Mouse (Mus musculus) liver, embryonic 12.5 days (tissue): ENCODE measurements at regions not wholly inside any gene's neighbourhood (a gene's known extent, or its start where the extent isn't known, plus 50 kb on each side); places are given as distances from the start of the nearest gene placed in this dataset.
A peak's percentile ranks its signal among the peaks of the same experiment; 100 is the strongest.

ENCODE experiments used
- ATAC-seq: fragments of 200-750 bp; cut with Nextera tagmentation; 2 replicates; pipeline ENCODE4 v1.8.0; 2017; ENCODE audit warnings: moderate number of reproducible peaks, mild to moderate bottlenecking, moderate library complexity
- H3K27ac ChIP-seq: fragments of 300-500 bp; sonication (generic); 2 replicates; pipeline ENCODE4 v1.5.1; 2016; ENCODE audit warnings: mild to moderate bottlenecking
- H3K27me3 ChIP-seq: fragments of 300-500 bp; sonication (generic); replicated peaks from 2 replicates; pipeline ENCODE4 v1.6.1; 2016; ENCODE audit warnings: mild to moderate bottlenecking, moderate library complexity
- H3K36me3 ChIP-seq: fragments of 300-500 bp; sonication (generic); 2 replicates; pipeline ENCODE4 v1.6.1; 2016; ENCODE audit warnings: mild to moderate bottlenecking, moderate library complexity
- H3K4me1 ChIP-seq: fragments of 300-500 bp; sonication (generic); 2 replicates; pipeline ENCODE4 v1.6.1; 2016
- H3K4me2 ChIP-seq: fragments of 300-500 bp; sonication (generic); 2 replicates; pipeline ENCODE4 v1.6.1; 2016; ENCODE audit warnings: mild to moderate bottlenecking, moderate library complexity
- H3K4me3 ChIP-seq: fragments of 300-500 bp; sonication (generic); 2 replicates; pipeline ENCODE4 v1.5.1; 2016; ENCODE audit warnings: mild to moderate bottlenecking, moderate library complexity
- H3K9ac ChIP-seq: fragments of 300-500 bp; sonication (generic); 2 replicates; pipeline ENCODE4 v1.6.1; 2016; ENCODE audit warnings: mild to moderate bottlenecking, moderate library complexity
- H3K9me3 ChIP-seq: fragments of 300-500 bp; sonication (generic); replicated peaks from 2 replicates; pipeline ENCODE4 v1.6.1; 2016; ENCODE audit warnings: mild to moderate bottlenecking, moderate library complexity
- WGBS: fragments of 180-500 bp; shearing (Covaris S2); methylation state at CpG from one replicate; pipeline ENCODE4 v1.1.7; 2016; ENCODE audit not compliant: insufficient replicate concordance; 5-methylcytosine and 5-hydroxymethylcytosine counted together

DNA sequence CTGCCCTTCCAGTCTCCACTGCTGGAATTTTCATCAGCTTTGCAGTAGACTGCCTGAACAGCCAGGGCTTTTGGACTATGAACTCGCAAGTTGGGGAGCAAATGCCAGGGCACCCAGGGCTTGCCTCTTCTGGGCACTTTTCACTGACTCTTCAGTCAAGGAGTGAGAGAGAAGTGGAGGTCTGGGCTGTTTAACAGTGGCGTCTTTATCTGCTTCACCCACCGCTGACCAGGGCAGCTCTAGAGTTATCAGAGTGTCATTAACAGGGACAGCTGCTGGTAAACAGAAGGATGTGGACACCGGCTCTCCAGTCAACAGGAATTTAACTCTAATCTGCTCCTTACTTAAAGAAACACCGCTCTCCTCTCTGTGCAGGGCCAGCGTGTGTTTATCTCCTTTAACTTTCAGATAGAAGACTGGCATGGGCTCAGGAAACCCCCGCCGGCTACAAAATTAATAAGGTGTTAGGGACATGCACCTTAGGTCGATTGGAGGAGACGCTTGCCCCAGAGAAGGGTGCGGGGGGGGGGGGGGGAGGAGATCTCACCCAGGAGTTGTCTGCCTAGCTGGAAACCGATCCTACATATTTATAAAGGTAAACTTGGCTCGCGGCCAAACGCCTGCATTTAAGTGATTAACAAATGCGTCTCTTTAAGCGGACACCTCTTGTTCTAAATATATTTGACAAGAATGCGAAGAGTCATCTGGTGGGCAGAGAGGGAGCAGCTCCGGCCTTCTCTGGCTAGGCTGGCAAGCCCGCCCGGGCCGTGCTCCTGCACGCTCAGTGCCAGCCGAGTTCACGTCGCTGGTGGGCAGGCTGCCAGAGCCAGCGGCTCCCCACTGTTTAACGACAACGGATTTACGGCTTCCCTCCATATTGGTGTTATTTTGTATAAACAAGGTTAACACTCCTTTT is 258.4 kb upstream of the Nr2f2 start:
- H3K27ac ChIP-seq, result peak overlapping the region; percentile 54

DNA sequence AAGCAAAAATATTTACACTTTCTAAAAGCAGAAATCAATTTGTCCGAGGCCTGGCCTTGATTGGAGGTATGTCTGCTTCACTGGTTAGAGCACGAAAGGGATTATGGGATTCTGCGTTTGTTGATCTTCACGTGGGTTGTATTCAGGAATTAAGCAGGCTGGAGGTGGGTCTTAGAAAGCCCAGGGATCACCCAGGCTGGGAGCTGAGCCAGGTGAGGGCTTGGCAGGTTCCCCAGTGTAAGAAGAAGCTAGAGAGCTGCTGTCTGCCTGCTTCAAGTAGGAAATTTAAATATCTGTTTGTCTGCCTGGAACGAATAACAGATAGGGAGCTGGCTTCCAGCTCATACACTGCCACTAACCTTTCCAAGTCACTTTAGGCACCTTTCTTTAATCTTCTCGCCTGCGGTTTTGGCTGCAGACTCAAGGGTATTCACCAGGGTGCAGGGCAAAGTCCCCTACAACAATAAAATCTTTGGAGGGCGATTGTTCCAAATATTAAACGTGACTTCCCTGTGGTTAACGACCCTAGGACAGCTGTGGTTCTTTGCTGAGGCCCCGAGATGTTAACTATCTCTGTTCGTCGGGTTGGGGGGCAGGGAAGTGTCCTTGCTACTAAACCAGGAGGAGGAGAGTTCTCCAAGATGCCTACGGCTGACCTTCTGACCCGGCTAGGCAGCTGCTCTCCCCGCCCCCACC is 257.6 kb upstream of the Nr2f2 start:
- no peaks in the 10 kb centered on the region for H3K36me3 ChIP-seq
- peak overlapping the region; percentile 58 for H3K4me2 ChIP-seq
- no peaks in the 10 kb centered on the region for H3K9me3 ChIP-seq
- ATAC-seq, result peak; percentile 15; the same call in 1 of the 2 replicates
- WGBS, result 7% methylated on average over 16 of the region's 16 CpGs
- H3K4me3 ChIP-seq, result 0 out of 2 replicates have a peak overlapping the region, but pooled peaks have one; percentile 23
- peak overlapping the region; percentile 54 for H3K27ac ChIP-seq
- H3K27me3 ChIP-seq, result peaks cover 25% of the 10 kb centered on the region
- peaks cover 22% of the 10 kb centered on the region for H3K4me1 ChIP-seq
- no peak overlapping the region for H3K9ac ChIP-seq

More for the DNA sequence above, 258.4 kb upstream of the Nr2f2 start:
- H3K9ac ChIP-seq, result no peak overlapping the region
- no peaks in the 10 kb centered on the region for H3K36me3 ChIP-seq
- peaks cover 22% of the 10 kb centered on the region for H3K4me1 ChIP-seq
- peak overlapping the region; percentile 23 for H3K4me3 ChIP-seq
- ATAC-seq, result peak; percentile 57; the same call in 1 of the 2 replicates
- peak overlapping the region; percentile 58 for H3K4me2 ChIP-seq
- H3K27me3 ChIP-seq, result peaks cover 25% of the 10 kb centered on the region
- 6% methylated on average over 30 of the region's 30 CpGs for WGBS
- H3K9me3 ChIP-seq, result no peaks in the 10 kb centered on the region

DNA sequence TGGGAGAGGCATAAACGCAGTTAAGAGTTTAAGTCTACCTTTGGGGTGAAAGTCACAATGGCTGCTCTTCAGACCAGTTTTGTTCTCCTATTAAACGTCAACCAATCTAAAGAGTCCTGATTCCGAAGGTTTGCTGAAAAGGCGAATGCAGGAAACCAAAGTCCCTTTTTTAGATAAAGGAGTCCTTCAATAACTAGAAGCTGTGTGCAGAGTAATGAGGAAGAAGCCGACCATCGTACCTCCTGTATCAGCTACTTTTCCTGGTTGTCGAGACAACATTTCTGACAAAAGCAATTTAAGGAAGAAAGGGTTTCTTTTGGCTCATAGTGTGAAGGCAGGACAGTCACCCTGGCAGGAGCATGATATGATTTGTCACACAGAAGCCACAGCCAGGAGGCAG is 252.9 kb upstream of the Nr2f2 start:
- ATAC-seq, result no peak
- Histone ChIP-seq H3K36me3 (no peaks in the 10 kb centered on the region), H3K27me3 (peaks cover 6% of the 10 kb centered on the region; the same call in 1 of the 2 replicates), H3K4me2 (no peak overlapping the region), H3K27ac (no peak overlapping the region), H3K9ac (no peak overlapping the region), H3K9me3 (no peaks in the 10 kb centered on the region), H3K4me1 (peaks cover 6% of the 10 kb centered on the region; the same call in 1 of the 2 replicates), H3K4me3 (no peak overlapping the region)
- WGBS, result 55% methylated on average over 7 of the region's 7 CpGs

DNA sequence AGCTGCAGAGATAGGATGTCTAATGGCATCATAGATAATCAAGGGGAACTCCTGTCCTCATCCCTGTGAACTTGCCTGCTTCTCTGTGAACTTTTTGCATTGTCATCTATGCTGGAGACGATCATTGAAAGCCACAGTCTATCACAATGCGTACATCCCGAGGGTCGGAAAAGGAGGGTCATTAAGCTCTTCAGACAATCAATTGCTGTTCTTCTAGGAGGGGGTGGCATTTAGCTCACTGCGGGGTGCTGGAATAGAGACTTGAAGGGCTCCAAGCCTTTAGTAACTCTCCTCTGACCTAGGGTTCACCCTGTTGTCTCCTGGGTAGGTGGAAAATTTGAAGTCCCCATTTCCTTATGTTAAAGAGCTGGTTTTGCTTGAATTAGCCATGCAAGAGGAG is 251.7 kb upstream of the Nr2f2 start:
- H3K9ac ChIP-seq, result no peak overlapping the region
- no peak for ATAC-seq
- no peaks in the 10 kb centered on the region for H3K27me3 ChIP-seq
- H3K4me2 ChIP-seq, result no peak overlapping the region
- H3K4me3 ChIP-seq, result no peak overlapping the region
- H3K36me3 ChIP-seq, result no peaks in the 10 kb centered on the region
- WGBS, result 56% methylated on average over 5 of the region's 5 CpGs
- no peak overlapping the region for H3K27ac ChIP-seq
- H3K4me1 ChIP-seq, result no peaks in the 10 kb centered on the region
- H3K9me3 ChIP-seq, result no peaks in the 10 kb centered on the region

DNA sequence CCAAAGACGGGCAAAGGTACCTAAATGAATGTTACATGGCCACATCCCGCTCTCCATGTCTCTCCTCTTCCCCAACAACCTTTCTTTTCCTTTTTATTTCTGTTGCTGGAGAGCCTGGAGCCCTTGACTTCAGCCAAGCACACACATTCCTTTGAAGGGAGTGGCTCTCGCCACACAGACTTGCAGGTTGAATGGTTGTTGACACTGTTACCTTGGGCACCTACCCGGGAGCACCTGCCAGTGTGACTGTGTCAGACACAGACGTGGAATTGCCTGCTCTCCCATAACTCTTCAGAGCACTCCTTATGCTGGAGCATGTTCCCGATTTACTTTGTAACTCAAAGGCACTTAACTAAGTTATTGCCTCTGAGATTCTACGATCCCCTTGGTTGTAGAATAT is 240.0 kb upstream of the Nr2f2 start:
- Histone ChIP-seq H3K27me3 (no peaks in the 10 kb centered on the region), H3K36me3 (no peaks in the 10 kb centered on the region), H3K4me3 (no peak overlapping the region), H3K9me3 (no peaks in the 10 kb centered on the region), H3K4me1 (no peaks in the 10 kb centered on the region), H3K27ac (no peak overlapping the region), H3K4me2 (no peak overlapping the region), H3K9ac (no peak overlapping the region)
- WGBS, result 79% methylated on average over 7 of the region's 7 CpGs
- no peak for ATAC-seq

DNA sequence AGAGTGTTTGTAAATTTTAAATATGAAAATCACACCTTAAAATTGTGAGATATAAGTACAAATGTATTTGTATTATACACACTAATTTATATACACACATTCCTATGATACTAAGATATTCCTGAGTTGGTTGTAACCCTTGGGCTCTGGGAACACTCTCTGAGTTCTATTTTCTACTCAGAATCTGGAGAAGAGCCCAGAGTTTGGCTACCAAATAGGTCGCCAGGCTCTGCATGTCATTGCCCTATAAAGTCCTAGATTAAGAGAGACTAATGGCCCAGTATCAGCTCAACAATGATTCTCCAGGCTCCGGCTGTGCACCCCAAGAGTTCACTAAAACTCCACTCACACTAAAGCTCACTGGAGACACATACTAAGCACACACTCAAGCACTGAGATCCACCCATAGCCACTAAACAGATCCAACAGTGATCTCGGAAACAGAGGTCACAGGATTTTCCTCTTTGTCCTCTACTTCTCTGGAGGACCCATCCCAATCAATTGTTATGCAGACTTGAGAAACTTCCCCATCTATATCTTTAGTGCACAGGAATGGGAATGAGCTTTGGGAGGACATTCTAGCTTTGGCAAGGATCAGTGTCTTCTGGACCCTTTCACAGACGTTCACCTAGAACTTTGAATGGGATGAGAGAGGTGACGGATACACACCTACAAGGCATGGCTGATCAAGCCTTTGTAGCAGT is 238.1 kb upstream of the Nr2f2 start:
- no peak overlapping the region for H3K9ac ChIP-seq
- no peak for ATAC-seq
- whole genome bisulfite sequencing, result 63% methylated on average over 5 of the region's 5 CpGs

DNA sequence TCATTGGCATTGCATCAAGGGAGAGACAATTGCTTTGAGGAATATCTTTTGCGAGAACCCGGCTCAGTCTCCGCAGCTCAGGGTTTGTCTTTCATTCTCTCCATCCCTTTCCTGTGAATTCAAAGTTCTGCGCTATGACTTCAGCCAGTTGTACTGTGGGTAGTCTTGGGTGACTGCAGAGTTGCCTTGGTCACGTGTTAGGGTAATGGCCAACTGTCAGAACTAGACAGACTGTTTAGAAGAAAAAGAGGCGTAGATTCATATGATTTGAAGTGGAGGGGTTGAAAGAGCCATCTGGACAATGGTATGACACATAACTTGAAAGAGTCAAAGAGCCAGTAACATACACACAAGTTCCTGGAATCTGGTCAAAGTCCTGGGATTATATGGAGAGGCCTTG is 226.5 kb upstream of the Nr2f2 start:
- ATAC-seq, result no peak
- no peaks in the 10 kb centered on the region for H3K27me3 ChIP-seq
- no peaks in the 10 kb centered on the region for H3K36me3 ChIP-seq
- no peak overlapping the region for H3K4me2 ChIP-seq
- H3K27ac ChIP-seq, result no peak overlapping the region
- 75% methylated on average over 6 of the region's 6 CpGs for WGBS
- H3K9me3 ChIP-seq, result no peaks in the 10 kb centered on the region
- H3K4me3 ChIP-seq, result no peak overlapping the region
- no peak overlapping the region for H3K9ac ChIP-seq
- H3K4me1 ChIP-seq, result no peaks in the 10 kb centered on the region

More for the DNA sequence above, 238.1 kb upstream of the Nr2f2 start:
- Histone ChIP-seq H3K36me3 (no peaks in the 10 kb centered on the region), H3K27me3 (no peaks in the 10 kb centered on the region), H3K4me3 (no peak overlapping the region), H3K4me2 (no peak overlapping the region), H3K4me1 (no peaks in the 10 kb centered on the region), H3K9me3 (no peaks in the 10 kb centered on the region), H3K27ac (no peak overlapping the region)

DNA sequence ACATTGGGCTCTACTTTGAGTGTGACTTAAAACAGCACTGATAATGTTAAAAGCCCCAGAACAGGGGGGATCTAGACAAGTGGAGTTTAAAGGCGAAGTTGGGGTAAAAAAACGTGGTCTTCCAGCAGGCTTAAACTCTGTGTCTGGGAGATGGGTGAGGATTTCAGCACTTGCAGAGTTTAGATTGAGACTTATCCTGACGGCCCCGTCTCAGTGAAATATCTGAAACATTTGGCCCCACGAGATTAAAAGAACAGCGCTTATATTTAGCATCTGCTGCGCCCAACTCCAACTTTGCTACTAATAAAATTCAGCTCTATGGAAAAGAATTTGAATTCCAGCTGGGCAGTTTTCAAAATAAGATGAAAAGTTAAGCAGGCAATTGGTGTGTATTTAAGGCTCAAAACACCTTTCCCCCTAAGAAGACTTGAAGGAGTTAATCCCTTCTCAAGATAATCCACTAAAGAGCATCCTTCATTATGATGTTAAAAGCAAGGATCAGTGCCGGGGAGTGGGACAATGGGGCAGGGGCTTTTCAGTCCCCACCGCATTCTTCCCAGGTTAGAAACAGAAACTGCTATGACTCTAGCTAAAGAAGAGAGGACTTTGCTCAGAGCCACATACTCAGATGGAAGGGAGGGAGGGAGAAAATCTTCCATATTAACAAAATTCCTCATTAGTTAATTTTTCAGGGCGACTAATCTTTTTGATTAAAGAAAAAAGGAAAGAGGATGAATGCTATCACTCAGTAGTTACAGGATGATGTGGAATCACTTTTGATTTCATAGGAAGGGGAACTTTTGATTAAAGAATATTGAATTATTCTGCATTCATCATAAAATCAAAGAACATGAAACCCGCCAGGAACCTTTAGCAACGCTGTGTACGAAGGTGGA is 225.1 kb upstream of the Nr2f2 start:
- Histone ChIP-seq H3K4me2 (no peak overlapping the region), H3K27ac (no peak overlapping the region), H3K9me3 (no peaks in the 10 kb centered on the region), H3K36me3 (no peaks in the 10 kb centered on the region), H3K27me3 (no peaks in the 10 kb centered on the region), H3K9ac (no peak overlapping the region), H3K4me3 (no peak overlapping the region), H3K4me1 (no peaks in the 10 kb centered on the region)
- no peak for ATAC-seq
- WGBS, result 35% methylated on average over 13 of the region's 13 CpGs

DNA sequence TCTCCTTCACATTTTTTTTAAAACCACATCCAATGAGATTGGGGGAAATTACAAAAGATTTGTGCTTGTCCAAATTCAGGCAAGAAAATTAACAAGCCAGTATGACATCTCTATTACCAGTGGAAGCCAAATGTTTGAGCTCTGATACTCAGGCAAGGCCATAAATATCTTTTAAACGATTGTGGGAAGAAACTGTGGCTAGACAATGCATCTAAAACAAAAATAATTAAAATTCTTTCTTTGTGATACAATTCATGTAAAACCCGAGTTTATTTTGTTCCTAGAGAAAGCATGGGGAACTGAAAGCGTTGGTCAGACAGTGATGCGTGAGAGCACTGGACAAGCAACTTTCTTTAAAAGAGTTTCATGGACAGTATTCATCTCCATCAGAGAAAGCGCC is 223.2 kb upstream of the Nr2f2 start:
- Histone ChIP-seq H3K9me3 (no peaks in the 10 kb centered on the region), H3K36me3 (no peaks in the 10 kb centered on the region), H3K9ac (no peak overlapping the region), H3K4me1 (no peaks in the 10 kb centered on the region), H3K27ac (no peak overlapping the region), H3K27me3 (no peaks in the 10 kb centered on the region), H3K4me2 (no peak overlapping the region), H3K4me3 (no peak overlapping the region)
- WGBS, result 52% methylated on average over 5 of the region's 5 CpGs
- ATAC-seq, result no peak

DNA sequence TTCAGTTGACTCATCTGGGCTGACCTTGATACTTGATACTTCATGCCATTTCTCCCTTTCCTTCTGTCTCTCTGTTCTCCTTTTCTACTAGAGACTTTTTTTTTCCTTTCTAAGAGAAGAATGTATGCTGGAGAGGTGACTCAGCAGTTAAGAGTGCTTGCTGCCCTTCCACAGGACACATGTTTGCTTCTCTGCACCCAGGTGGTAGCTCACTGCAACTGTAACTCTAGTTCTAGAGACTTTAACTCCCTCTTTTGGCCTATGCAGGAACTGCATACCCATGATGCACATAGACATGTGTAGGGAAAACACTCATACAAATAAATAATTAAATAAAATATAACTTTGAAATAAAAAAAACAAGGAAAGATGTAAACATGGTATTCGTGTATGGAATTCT is 221.5 kb upstream of the Nr2f2 start:
- Histone ChIP-seq H3K9ac (no peak overlapping the region), H3K27me3 (no peaks in the 10 kb centered on the region), H3K4me3 (no peak overlapping the region), H3K27ac (no peak overlapping the region), H3K4me1 (no peaks in the 10 kb centered on the region), H3K36me3 (no peaks in the 10 kb centered on the region), H3K4me2 (no peak overlapping the region), H3K9me3 (no peaks in the 10 kb centered on the region)
- 66% methylated on average over 1 of the region's 1 CpGs for WGBS
- ATAC-seq, result no peak

DNA sequence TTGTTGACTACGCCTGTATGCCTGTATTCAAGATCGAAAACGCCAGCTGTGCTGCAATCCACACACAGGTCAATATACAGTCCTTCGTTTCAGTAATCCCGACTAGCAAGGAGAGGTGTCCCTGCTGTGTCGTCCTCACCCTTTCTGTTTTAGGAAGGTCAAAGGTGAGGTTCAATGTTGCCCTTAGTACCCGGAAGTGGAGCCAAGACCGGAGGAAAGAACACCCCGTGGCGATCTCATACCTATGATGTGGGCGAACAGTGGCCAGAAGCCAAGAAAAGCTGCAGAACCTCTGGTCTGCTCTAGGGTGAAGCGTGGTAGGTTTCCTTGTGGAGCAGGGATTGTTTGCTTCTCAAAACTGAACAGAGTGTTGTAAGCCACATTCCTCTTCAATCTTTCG is 217.9 kb upstream of the Nr2f2 start:
- Histone ChIP-seq H3K27ac (no peak overlapping the region), H3K4me3 (no peak overlapping the region), H3K4me1 (no peaks in the 10 kb centered on the region), H3K27me3 (no peaks in the 10 kb centered on the region), H3K4me2 (no peak overlapping the region), H3K36me3 (no peaks in the 10 kb centered on the region), H3K9ac (no peak overlapping the region), H3K9me3 (no peaks in the 10 kb centered on the region)
- ATAC-seq, result no peak
- 59% methylated on average over 13 of the region's 13 CpGs for WGBS
